Mouse (Mus musculus) limb, embryonic 14.5 days (tissue): Measurements from ENCODE around the gene Med16. TPM values are rescaled to one million over a fixed set of nuclear protein-coding genes. Genes with fewer than 3 reads are reported as not detected.
A peak's percentile ranks its signal among the peaks of the same experiment; 100 is the strongest.

Experiments used
- ATAC-seq: fragments of 200-750 bp; cut with Nextera tagmentation; 2 replicates; pipeline ENCODE4 v1.8.0; 2017; ENCODE audit warnings: low read depth, moderate number of reproducible peaks, moderate TSS enrichment; ENCODE audit not compliant: low FRiP score
- DNase-seq: peaks from one replicate; pipeline ENCODE4 v3.0.0-alpha.2; 2015; ENCODE audit warnings: low spot score
- H3K27ac ChIP-seq: fragments of 300-500 bp; sonication (generic); replicated peaks from 2 replicates; pipeline ENCODE4 v1.5.1; 2014; ENCODE audit warnings: low read depth, mild to moderate bottlenecking, low read length, moderate library complexity, mixed read lengths
- H3K27me3 ChIP-seq: fragments of 300-500 bp; sonication (generic); 2 replicates; pipeline ENCODE4 v1.6.1; 2014; ENCODE audit warnings: low read length, mixed read lengths; ENCODE audit not compliant: control insufficient read depth, insufficient read depth
- H3K36me3 ChIP-seq: fragments of 300-500 bp; sonication (generic); 2 replicates; pipeline ENCODE4 v1.6.1; 2014; ENCODE audit warnings: mild to moderate bottlenecking, low read length, moderate library complexity, mixed read lengths; ENCODE audit not compliant: control insufficient read depth, insufficient read depth
- H3K4me1 ChIP-seq: fragments of 300-500 bp; sonication (generic); 2 replicates; pipeline ENCODE4 v1.6.1; 2014; ENCODE audit warnings: antibody characterized with exemption, low read length, mixed read lengths; ENCODE audit not compliant: control insufficient read depth, insufficient read depth
- H3K4me2 ChIP-seq: fragments of 300-500 bp; sonication (generic); replicated peaks from 2 replicates; pipeline ENCODE4 v1.6.1; 2014; ENCODE audit warnings: low read depth, mild to moderate bottlenecking, low read length, moderate library complexity; ENCODE audit not compliant: severe bottlenecking
- H3K4me3 ChIP-seq: fragments of 300-500 bp; sonication (generic); replicated peaks from 2 replicates; pipeline ENCODE4 v1.5.1; 2014; ENCODE audit warnings: low read length
- H3K9ac ChIP-seq: fragments of 300-500 bp; sonication (generic); 2 replicates; pipeline ENCODE4 v1.6.1; 2014; ENCODE audit warnings: mild to moderate bottlenecking, low read depth, low read length, moderate library complexity; ENCODE audit not compliant: severe bottlenecking
- H3K9me3 ChIP-seq: fragments of 300-500 bp; sonication (generic); 2 replicates; pipeline ENCODE4 v1.6.1; 2016; ENCODE audit warnings: low read length; ENCODE audit not compliant: control insufficient read depth
- POLR2A ChIP-seq: fragments of 200-500 bp; IDR thresholded peaks from 2 replicates; pipeline ENCODE4 v1.8.0; 2012; ENCODE audit warnings: inconsistent platforms, mild to moderate bottlenecking, moderate library complexity, borderline replicate concordance; ENCODE audit not compliant: insufficient read depth, insufficient read length; ENCODE audit errors: extremely low read depth
- WGBS: fragments of 180-500 bp; shearing (Covaris S2); extraction: QIAGEN DNeasy Blood & Tissue Kit; methylation state at CpG from one replicate; pipeline ENCODE4 v1.1.7; 2014; 5-methylcytosine and 5-hydroxymethylcytosine counted together
- polyA plus RNA-seq, 2 experiments: library from polyadenylated mRNA; depleted of rRNA in 1 of 2; stranded (reverse) in 1 of 2; unstranded in 1 of 2; fragments of >200 nt; fragmentation: Nextera tagmentation in 1 of 2; extraction: Ambion mirVana in 1 of 2; gene quantifications; 2 replicates each; pipeline versions ENCODE4 v1.2.1 to v1.2.3; 2012 to 2014

Med16 gene
- polyA plus RNA-seq, 2 experiments: 33.4 to 54.6 TPM

DNA sequence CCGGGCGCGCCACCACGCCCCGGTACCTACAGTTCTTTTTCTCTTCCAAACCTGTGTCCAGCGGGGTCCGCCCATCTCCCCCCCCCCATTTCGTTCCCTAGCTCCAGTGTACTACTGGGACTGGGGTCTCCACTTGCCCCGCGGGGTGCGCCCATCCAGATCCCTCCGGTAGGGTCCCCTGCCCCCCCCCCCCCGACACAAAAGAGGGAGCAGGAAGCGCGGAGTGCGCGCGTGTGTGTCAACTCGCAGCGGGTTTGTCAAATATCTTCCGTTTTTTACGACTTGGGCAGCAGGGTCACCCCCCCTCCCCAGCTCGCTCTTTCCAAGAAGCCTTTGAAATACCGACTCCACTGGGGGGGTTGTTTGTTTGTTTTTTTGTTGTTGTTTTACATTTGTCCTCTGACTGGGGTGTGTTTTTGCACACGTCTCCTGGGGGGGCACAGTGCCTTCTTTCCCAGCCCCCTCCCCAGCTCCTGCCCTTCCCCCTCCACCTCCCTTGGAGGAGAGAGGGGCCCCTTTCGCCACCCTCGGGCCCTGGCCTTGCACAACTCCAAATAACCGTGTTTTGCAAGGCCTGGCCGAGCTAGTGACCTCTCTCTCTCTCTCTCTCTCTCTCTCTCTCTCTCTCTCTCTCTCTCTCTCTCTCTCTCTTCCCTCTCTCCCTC lies 19.4 kb upstream of the Med16 start:
- H3K27ac ChIP-seq: peak overlapping the region; percentile 89
- peaks cover 3% of the 10 kb centered on the region; the same call in 1 of the 2 replicates for H3K27me3 ChIP-seq
- ATAC-seq: no peak
- no peak for DNase-seq
- under 1% methylated on average over 26 of the region's 29 CpGs for WGBS
- H3K4me3 ChIP-seq: peak overlapping the region; percentile 93
- H3K9me3 ChIP-seq: no peaks in the 10 kb centered on the region
- H3K4me1 ChIP-seq: peaks cover 34% of the 10 kb centered on the region
- peaks cover 26% of the 10 kb centered on the region for H3K36me3 ChIP-seq
- peak overlapping the region; percentile 90 for H3K4me2 ChIP-seq
- no peak for TF ChIP-seq POLR2A
- peak overlapping the region; percentile 87 for H3K9ac ChIP-seq

DNA sequence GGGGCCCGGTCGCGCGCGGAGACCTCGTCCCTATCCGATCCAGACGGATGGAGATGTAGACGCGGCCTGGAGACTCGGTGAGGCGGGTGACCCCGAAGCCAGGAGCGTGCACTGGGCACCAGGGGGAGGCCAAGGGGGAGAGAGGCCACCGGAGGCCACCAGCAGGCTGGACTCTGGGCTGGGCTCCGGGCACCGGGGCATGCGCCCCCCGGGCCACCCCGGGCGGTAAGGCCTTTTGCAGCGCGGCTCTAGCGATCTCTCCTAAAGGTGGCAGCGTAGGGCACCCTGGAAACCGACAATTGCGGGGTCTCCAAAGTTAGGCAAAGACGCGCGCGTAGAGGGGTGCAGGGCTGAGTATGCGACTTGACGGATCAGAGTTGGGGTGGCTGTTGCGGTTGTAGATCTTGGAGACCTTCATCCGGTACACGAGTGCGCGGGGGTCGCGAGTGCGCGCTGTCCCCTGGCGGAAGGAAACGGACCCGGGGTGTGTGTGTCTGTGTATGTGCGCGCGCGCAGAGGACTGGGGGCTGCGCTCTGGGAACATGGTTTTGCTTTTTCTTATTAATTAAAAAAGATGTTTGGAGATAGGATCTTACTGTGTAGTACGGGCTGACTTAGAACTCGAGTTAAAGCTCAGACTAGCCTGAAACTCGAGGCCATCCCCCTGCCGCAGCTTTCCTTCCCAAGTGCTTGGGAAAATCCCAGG lies 18.8 kb upstream of the Med16 start:
- TF ChIP-seq POLR2A: no peak
- peak overlapping the region; percentile 93 for H3K4me3 ChIP-seq
- DNase-seq (peak; percentile 52), ATAC-seq (peak; percentile 38)
- H3K9ac ChIP-seq: peak overlapping the region; percentile 87
- peaks cover 10% of the 10 kb centered on the region for H3K27me3 ChIP-seq
- H3K36me3 ChIP-seq: peaks cover 20% of the 10 kb centered on the region
- H3K27ac ChIP-seq: peak overlapping the region; percentile 89
- H3K4me1 ChIP-seq: peaks cover 27% of the 10 kb centered on the region
- H3K9me3 ChIP-seq: no peaks in the 10 kb centered on the region
- 2% methylated on average over 44 of the region's 54 CpGs for WGBS
- H3K4me2 ChIP-seq: peak overlapping the region; percentile 90

DNA sequence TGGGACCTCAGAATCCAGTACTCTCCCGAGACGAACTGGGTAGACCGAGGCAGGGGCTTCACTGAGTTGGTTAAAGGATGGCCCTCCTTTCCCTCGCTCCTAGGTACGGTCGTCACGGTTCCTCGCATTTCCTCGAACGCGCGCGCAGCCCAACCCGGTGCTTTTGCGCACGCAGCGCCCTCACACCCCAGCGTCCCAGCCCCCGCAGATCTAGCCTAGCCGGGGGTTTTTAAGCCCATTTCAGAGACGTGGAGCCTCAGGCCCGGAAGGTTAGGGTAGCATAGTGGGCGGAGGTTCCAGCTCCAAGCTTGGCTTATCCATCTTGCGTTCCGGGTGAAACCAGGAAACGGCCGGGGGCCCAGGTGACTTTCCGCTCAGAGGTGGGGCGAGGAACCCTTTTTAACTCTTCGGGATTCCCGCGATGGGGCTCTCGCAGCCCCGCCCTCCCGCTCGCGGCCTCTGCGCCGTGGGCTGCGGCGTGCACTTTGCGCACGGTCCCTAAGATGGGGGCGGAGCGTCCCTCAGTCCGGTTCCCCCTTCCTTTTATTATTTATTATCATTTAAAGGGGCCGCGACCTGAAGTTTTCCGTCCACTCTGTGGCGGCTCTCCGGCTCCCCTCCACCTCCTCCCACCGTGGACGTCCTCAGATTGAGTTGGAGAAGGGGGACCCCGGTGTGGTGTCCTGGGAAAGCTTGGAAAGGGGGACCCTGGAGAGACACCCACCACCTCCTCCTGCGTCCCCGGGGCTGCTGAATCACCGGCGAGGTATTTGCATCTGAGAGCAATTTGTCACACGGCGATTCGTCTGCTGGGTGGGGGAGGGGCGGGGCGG lies 18.0 kb upstream of the Med16 start, which contains the start of gene Arid3a:
Gene Arid3a, plus strand, starts transcription at position 553 of the 833 bp plus-strand sequence.
- peak within 1 kb of the TSS; percentile 93 for H3K4me3 ChIP-seq
- ATAC-seq (peak; percentile 88), DNase-seq (peak; percentile 95)
- H3K4me2 ChIP-seq: peak within 1 kb of the TSS; percentile 90
- WGBS: 2% methylated on average over 57 of the region's 63 CpGs
- peaks cover 17% of the 10 kb centered on the region for H3K27me3 ChIP-seq
- H3K27ac ChIP-seq: peak within 1 kb of the TSS; percentile 89
- TF ChIP-seq POLR2A: peak; percentile 34; the same call in 1 of the 2 replicates
- H3K36me3 ChIP-seq: peaks cover 13% of the 10 kb centered on the region
- peaks cover 21% of the 10 kb centered on the region for H3K4me1 ChIP-seq
- H3K9ac ChIP-seq: peak within 1 kb of the TSS; percentile 87
- H3K9me3 ChIP-seq: no peaks in the 10 kb centered on the region

DNA sequence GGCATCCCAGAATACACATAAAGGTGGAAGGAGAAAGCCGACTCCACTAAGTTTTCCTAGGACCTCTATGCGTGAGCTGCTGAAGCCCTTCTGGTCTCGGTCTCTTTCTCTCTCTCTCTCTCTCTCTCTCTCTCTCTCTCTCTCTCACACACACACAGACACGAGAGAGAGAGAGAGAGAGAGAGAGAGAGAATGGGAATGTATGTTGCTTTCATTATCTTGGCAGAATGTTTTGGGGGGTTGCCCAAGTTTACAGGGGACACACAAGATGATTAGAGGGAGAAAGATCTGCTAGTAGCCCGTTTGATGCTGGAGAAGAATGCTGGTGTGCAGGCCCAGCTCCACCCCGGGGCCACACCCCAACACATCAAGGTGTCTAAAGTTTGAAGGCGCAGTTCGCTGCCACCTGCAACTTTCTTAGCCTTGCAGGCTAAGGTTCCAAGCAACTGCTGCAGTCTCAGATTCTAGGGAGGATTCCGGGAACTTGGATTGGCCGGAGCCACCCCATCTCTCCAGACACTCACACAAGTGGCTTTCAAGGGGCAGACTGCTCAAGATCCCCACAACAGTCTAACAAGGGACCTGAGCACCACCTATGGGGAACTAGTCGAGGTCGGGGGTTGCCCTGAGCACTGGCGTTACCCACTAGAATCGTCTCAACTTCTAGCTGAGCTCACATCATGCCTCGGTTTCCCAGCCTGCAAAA lies 17.2 kb upstream of the Med16 start:
- peaks cover 27% of the 10 kb centered on the region for H3K4me1 ChIP-seq
- H3K4me2 ChIP-seq: peak overlapping the region; percentile 90
- ATAC-seq (no peak), DNase-seq (no peak)
- H3K36me3 ChIP-seq: peaks cover 6% of the 10 kb centered on the region
- H3K27ac ChIP-seq: peak overlapping the region; percentile 19; the same call in 1 of the 2 replicates
- WGBS: 11% methylated on average over 15 of the region's 15 CpGs
- no peaks in the 10 kb centered on the region for H3K9me3 ChIP-seq
- H3K27me3 ChIP-seq: peaks cover 25% of the 10 kb centered on the region
- H3K4me3 ChIP-seq: peak overlapping the region; percentile 93
- H3K9ac ChIP-seq: peak overlapping the region; percentile 87
- no peak for TF ChIP-seq POLR2A
